Mouse (Mus musculus) right cerebral cortex, adult 2 months (tissue): ENCODE data around the gene Gpr62.
"Not testable (repeated sequence)": the region's sequence is repeated elsewhere in the genome, so short reads cannot be mapped to it uniquely, and the experiment has no call there.

Experiments used
- DNase-seq, 2 experiments: peaks; one replicate each; pipeline ENCODE4 v3.0.0; 2021 to 2022; ENCODE audit warnings: low spot score in 2 of 2

The Gpr62 gene

DNA sequence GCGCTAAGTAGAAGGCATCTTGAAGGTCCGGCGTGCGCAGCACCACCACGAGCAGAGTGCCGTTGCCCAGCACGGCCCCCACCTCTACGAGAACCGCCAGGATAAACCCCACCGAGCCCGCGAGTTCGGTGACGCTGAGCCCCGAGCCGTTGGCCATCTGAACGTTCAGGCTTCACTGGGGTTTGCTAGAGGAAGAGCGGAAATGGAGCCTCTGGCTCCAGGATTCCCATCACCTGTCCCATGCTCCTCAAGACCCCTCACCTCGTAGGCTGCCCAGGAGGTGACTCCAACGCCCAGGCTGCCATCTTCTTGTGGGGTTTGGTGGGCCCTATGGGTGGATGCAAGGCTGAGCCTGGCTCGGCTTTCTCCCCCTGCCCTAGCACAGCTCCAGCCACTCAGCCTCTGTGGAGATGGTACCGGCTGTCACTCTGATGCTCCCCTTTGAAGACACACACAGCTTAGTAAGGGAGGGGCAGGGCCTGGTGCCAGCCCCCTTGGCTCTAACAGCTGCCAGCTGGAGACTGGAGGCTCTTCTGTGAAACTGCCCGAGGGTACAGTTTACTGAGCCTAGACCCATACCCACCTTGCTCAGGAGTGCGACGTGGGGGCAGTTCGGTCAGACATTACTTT is at the start of gene Gpr62:
Gpr62 (minus strand) TSS at position 368 of the 630 bp plus-strand sequence.
- DNase-seq: no peak

DNA sequence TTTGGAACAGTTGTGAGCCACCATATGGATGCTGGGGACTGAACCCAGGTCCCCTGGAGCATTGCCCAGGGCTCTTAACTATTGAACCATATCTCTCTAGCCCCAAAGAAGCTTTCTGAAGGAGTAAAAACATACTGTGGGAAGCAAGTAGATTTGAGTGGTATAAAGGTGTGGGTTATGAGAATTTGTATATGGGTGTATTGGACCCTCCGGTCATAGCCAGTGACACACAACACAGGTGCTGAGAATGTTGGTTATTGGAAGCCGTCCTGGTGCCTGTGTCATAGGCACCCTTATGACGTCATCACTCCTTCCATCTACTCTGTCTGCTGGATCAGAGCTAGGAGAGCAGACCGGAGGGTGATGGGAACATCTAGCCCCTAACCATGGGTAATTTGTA is 48.5 kb upstream of the Gpr62 start, which contains the start of gene Iqcf5:
Iqcf5 (plus strand) TSS at position 301 of the 400 bp plus-strand sequence.
- no peak for DNase-seq

DNA sequence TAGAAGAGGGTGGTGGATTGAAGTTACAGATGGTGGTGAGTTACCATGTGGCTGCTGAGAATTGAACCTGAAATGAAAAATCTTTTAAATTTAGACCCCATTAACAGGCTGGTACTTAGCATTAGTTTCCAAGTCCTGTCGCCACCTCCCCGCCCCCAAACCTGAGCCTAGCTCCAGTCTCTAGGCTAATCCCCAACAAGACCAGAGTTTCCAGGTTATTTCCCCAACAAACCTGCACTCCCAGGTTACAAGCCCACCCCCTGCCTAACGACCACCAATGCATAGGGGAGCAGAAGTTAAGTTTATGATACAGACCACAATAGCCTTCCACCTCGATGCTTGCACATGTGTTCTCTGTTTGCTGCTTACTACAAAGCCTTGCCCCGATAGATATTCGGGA is 47.8 kb upstream of the Gpr62 start:
- no peak for DNase-seq

DNA sequence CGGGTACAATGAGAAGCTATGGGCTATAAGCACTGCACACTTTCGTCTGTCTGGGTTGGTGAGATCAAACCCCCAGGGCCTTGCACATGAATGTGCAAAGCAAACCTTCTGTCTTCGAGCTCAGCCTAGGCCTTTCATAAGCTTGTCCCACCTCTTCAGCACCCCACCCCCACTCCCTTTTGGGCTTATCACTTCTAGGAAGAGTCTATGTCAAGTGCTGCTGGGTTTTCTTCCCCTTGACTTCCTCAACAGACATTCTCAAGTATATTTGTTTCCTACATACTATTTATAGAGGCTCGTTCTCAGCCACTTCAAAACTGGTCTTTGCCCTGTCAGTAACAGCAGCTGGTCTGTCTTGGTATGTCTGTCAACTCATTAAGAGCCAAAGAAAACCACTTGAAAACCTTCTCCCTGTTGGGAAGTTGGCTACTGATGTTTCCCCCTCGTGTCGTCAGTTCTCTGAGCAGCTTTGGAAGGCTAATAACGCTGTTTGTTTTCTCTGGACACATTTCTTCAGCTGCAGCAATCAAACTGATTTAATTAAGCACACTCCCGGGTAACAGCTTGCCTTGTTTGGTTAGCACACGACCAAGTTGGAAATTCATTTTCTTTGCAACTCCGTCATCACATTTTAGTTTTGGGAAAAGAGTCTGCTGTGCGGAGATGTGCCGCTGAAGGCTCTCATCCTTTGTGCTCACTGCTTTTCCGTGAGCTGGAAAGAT is 47.2 kb upstream of the Gpr62 start:
- peak; percentile 10 to 15 for DNase-seq

DNA sequence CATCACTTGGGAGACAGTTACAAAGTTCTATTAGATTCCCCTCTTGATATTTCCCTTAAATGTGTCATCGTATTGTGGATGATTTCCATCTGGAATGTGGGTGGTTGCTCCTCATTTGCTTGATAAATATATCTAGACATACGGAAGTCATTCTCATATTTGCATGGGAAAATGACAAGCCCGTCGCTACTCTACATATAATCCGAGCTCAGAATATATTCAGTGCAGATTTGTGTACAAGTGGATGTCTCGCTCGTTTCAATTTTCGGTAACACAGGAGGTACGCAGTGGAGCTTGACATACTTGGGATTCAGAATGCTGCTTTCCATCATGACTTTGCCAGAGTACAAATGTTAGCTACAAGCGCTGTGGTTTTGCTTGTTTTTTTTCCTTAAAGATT is 43.6 kb upstream of the Gpr62 start:
- DNase-seq: peak in 1 of 2 experiments; percentile 19

DNA sequence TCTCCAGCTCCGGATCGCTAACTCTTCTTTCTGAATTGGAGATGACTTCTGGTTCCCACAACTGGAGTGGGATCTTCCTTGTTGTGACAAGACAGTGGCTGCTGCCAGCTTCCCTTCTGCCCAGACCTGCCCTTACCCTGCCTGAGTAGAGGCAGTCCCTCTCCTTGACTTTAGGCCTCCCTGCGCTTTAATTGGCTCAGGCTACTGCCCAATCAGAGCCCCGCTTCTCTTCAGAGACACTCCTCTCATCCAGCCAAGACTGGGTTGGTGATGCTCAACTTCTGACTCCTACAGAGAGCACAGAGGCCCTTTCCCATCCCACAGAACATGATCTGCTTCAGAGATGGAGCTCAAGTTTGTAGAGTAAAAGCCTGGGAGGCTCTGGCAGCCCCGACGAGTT is 38.5 kb upstream of the Gpr62 start:
- DNase-seq: no peak

DNA sequence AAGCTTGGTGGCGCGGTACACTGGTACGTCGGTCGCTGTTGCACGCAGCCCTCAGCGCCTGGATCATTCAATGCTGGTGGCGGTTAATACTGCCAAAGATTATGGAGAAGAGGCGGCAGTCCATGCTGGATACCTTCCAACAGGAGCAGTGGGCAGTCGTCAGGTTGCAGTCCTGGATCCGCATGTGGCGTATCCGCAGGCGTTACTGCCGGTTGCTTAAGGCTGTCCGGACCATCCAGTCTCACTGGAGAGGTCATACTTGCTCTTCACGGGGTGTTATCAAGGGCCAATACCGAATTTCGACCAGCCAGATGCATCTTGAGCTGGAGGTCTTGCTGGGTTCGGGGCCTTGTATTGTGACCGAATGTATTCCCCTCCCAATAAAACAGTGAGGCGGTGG is 36.1 kb upstream of the Gpr62 start:
- no peak for DNase-seq

DNA sequence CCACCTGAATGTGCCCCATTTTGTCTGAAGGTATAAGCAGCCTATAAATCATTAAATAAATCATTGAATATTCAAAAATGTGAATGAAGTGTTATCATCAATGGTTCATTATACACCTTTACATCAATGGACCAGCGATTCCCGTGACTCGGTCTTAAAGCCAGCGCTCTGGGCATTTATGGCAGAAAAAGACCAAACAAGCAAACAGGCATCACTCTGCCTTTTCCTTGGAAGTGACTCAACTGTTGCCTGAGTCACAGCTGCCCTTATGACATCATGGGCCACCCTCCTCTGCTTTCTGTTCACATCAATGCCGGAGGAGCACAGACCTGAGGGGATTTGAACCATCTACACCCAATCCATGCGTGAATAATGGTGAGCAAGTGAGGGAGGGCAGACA is 33.9 kb upstream of the Gpr62 start, which contains the start of gene Iqcf1:
Iqcf1 (plus strand) TSS at position 301 of the 400 bp plus-strand sequence.
- DNase-seq: no peak

DNA sequence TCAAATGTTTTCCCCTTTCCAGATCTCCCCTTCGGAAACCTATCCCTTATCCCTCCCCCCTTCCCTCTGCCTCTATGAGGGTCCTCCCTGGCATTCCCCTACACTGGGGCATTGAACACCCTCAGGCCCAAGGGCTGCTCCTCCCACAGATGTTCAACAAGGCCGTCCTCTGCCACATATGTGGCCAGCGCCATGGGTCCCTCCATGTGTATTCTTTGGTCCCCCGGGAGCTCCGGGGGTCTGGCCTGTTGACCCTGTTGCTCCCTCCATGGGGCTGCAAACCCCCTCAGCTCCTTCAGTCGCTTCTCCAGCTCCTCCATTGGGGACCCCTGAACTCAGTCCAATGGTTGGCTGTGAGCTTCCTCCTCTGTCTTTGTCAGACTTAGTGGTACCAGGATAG is 21.9 kb upstream of the Gpr62 start:
- not testable (repeated sequence) for DNase-seq

DNA sequence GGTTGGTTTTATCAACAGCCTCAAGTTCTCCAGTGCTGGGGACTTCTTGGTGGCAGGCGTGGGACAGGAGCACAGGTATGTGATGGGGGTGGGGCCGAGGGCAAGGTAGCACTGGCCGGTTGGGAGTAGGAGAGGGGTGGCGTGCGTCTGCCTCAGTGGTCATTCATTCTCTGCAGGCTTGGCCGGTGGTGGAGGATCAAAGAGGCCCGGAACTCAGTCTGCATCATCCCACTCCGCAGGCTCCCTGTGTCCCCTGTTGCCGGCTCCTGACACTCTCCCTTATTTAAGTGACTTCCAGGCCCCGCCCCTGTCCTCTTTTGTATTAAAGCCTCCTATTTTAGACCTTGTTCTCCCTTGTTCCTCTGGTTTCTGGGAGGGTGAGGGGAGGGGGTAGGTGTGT is 19.3 kb upstream of the Gpr62 start:
- no peak for DNase-seq

DNA sequence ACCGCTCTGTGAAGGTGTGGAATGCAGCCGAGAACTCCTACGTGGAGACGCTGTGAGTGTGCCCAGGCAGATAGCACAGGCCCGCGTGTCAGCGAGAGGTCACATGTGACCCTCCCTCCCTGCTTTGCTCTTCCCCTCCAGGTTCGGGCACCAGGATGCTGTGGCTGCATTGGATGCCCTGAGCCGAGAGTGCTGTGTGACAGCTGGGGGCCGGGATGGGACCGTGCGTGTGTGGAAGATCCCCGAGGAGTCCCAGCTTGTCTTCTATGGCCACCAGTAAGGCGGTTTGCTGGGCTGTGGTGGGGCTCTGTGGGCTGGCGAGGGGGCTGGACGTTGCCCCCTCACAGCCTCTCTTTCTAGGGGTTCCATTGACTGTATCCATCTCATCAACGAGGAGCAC is 17.9 kb upstream of the Gpr62 start:
- DNase-seq: no peak

DNA sequence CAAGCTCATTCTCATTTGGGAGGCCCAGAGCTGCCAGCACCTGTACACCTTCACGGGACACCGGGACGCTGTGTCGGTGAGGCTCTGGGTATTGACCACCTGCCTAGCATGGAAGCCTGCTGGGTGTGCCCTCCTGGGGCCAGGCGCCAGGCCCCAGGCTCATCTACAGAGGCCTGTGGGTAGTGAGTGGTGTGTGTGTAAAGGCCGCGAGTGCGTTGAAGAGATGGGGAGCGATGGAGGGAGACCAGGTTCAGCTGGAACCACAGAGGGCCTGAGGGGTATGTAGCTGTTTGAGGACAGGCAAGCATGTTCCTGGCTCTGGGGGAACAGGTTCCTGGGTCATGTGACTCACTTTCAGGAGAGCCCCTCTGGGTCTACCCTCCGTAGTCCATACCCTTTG is 17.4 kb upstream of the Gpr62 start:
- DNase-seq: no peak

DNA sequence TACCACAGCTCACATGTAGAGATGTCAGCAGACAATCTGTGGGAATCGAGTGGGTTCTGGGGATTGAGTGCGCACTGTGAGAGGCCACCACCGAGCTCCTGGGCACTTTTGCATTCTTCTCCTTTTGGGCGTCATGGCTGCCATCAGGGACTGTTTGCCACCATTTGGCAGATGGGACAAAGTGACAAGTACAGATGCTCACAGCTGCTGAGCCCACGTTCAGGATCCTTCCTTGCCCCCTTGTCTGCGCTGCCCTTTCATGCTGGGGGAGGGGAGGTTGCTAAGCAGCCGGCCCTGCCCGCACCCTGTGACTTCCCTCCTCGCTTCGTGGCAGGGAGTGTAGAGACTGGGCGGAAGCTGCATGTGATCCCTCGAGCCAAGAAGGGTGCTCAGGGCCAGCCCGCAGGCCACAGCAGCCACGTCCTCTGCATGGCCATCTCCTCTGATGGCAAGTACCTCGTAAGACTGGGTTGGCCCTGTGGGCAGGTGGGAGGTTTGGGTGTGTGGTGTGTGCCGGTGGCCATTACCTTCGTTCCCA is 16.9 kb upstream of the Gpr62 start:
- no peak for DNase-seq

DNA sequence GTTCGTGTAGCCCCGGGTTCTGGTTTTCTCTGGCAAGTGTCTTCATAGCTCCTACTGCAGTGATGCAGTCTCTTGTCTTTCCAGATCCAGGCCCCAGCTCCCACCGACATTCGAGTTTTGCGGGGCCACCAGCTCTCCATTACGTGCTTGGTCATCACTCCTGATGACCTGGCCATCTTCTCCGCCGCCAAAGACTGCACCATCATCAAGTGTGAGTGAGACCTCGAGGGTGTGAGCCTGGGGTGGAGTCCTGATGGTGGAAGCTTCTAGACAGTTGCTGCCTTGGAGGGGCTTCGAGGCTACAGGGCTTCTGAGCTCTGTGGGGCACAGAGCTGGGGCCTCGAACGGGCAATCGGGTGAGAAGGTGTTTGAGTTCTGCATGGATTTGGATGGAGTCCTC is 15.9 kb upstream of the Gpr62 start:
- DNase-seq: no peak

DNA sequence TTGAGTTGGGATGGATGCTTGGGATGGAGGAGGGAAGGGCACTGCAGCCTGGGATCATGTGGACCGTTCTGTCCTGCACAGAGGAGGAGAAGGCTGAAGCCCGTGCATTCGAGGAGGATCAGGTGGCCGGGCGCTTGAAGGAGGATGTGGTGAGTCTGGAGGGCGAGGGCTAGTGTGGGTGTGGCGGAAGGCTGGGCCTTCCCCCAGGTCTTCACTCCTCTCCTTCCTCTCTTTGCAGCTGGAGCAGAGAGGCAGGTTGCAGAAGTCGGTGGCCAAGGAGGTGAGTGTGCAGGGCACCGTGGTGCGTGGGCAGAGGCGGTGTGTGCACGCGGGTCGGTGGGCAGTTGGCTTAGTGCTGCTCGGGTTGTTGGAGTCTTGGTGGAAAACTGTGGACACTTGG is 15.3 kb upstream of the Gpr62 start:
- DNase-seq: no peak

DNA sequence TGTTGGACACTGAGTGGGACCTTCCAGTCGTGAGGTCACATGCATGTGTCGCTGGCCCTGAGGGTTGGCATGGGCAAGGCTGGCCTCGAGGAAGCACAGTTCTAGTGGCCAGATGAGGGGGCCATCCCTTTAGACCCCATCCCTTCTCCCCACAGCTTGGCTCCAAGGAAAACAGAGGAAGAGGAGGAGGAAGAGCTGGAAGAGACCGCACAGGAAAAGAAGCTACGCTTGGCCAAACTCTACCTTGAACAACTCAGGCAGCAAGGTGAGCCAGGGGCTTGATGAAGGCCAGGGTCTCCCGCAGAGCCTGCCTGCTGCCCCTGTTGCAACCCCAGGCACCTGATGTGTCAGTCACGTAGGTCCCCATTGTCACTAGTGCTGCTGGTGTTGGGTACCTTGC is 14.8 kb upstream of the Gpr62 start:
- no peak for DNase-seq

DNA sequence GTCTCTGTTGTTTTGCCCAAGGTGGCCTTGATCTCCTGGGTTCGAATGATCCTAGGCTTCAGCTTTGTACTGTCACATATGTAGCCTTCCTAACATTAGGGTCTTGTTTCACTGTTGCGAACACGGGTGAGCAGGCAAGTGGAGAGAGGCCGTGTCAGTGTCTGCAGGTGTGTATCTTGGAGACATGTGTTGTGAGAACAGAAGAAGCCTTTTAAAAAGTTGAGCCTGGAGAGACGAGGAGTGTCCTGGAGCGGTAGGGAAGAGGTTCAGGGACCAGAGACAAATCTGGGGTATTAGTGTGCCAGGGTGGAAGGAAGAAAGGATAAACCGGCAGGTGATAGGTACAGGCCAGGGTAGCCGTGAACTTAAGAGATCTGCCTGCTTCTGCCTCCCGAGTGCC is 12.4 kb upstream of the Gpr62 start:
- DNase-seq: no peak

DNA sequence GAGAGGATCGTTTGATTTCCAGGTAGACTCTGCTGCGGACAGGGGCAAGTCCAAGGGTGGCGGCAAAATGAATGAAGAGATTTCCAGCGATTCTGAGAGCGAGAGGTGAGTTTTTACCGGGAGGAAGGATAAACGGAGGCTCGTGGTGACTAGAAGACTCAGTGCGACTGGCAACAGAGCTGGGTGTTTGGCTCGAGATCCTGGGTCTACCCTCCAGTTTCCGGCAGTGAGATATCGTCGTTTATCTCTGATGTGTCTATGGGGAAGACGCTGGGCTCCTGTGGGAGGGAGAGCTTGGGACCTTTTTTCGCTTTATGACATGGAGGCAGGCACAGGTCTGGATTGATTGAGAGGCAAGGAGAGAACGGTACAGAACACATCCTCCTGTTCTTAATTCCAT is 11.9 kb upstream of the Gpr62 start:
- no peak for DNase-seq

DNA sequence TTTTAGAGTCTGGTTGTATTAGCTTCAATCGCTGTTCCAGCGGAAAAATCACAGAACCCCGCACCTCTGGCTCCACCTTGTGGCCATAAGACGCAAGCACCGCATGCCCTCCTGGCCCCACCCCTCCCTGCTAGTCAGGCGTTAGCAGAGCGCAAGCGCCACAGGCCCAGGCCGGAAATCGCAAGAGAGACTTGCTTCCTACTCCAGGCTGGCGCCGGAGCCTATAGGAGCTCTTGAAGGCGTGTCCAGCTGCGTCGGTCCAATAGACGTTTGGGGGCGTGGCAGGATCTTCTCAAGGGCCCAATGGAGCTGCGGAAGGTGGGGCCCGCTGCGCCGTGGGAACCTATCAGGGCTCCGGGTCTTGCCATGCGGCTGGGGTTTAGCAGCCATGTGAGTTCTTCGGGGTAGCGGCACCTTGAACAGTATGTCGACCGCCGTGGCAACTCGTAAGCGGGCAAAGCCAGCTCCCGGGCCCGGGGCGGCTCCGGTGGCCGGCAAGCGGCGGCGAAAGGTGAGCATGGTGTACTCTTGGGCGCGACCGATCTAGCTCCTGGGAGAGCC is 11.3 kb upstream of the Gpr62 start, which contains the start of gene Parp3:
Parp3 (minus strand) TSS at position 26 of the 561 bp plus-strand sequence.
- DNase-seq: peak; percentile 99

DNA sequence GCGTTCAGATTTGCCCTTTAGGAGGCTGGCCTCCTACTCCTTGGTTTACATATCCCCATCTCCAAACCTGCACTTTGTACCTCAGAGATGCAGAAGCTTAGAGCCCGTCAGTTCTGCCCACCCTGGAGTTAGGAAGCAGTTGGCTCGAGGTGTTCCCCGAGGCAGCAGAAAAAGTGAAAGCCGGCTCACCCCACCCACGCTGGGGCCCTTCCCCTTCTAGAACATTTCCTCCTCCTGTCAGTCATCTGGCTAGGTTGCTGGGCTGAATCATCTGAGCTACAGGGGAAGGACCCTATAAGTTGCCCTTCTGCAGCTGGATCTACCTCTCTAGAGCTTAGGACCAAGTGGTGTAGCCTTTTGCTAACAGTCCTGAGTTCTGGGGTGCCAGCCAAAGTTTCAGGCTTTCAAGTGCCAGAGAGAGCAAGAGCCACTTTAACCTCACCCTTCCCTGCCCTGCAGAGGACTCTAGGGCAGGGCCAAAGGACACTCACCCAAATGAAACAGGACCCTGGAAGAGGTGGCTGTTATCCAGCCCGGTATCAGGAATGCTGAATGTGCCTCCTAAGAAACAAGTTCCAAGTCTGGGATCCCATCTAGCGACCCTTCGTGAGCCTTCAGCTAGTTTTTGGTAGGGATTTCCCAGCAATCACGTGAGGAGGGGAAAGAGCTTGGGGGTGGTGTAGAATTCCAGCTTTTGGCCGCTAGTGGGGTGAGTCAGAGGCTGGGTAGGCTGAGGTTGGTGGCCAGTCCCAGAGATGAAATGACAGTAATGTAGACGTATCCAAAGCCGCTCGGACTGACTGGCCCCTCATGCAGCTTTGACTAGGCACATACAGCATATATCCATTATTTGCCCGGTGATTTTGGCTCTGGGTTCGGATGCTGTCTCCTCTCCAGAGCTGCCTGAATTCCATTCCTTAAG is 10.5 kb upstream of the Gpr62 start:
- no peak for DNase-seq

DNA sequence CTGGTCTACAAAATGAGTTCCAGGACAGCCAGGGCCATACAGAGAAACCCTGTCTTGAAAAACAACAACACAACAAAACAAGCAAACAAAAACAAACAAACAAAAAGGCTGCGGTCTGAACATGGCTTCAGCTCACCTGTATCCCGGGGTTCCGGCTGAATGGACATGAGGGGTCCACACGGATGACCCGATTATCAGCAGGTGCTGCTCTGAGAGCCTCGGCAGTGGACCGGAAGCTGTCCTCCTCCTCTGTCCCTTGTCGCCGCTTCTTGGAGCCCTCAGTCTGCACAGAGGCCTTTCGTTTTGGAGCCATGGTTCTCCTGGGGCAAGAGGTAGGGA is 9.9 kb upstream of the Gpr62 start, which contains the start of gene Rrp9:
Rrp9 (plus strand) TSS at position 301 of the 339 bp plus-strand sequence.
- no peak for DNase-seq

DNA sequence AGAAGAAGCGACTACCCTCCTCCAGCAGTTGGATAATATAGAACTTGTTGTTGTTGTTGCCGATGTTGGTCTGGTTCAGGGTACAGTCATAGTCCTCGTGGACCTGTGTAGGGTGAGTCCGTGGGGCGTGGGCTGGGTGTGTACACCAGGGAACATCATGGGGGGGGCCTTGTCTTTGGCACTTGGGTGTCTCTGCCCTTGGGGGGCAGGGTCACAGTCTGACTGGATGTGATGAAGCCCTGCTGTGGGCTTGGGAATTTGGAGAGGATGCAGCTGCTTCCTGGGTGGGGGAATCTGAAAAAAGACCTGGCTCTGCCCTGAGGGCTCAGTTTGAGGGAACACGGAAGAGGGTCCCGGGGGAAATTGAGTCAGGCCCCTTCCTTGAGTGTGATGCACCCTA is 9.3 kb upstream of the Gpr62 start:
- no peak for DNase-seq
